Mouse (Mus musculus) MEL-GATA-1-ER (cell line): ENCODE results near the gene Gas8.
"Not testable (repeated sequence)": the region's sequence is repeated elsewhere in the genome, so short reads cannot be mapped to it uniquely, and the experiment has no call there.

Experiments used
- DNase-seq: peaks from one replicate; pipeline ENCODE4 v3.0.0-alpha.2; 2012; ENCODE audit warnings: low read depth; ENCODE audit errors: extremely low read depth

Gene Gas8

DNA sequence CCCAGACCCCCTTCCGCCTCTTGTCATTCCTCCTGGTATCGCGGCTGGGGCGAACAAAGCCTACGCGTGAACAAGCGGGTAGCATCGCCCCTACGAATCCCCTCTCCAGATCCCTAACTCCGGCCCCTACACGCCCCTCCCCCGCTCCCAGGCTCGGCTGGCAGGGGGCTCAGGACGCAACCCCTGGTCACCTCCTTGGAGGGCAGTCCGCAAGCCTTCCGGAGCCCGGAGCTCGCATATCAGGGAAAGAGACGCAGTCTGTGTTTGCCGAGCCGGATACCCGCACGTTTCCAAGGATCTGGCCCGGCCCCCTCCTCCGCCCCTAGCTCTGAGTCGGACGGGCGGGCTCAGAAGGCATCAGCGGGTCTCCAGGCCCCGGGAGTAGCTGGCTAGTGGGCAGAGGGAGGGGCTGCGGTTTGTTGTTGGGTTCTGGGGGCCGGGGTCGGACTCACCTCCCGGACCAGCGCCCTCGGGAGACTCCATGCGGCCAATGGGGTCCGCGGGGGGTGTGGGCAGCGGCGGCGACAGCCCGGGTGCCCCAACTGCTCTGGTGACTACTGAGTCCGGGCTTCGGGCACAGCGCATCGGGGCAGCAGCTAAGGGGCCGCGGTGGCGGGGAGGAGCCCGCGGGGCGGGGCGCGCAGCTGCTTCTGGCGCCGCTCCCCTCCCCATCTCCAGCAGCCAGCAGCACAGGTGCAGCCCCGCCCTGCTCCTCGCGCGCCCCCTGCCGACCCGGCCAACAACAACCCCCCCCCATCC lies 3.7 kb upstream of the Gas8 start, which contains the start of gene Dbndd1:
Gene Dbndd1 (minus strand): TSS at position 683 of the 759 bp plus-strand sequence.
- no peak for DNase-seq

GRCm38 (mm10) chr8:123515540-123515897 lies 3.1 kb upstream of the Gas8 start:
- no peak for DNase-seq

- no peak for DNase-seq
Measured at GRCm38 (mm10) chr8:123516596-123516995, 2.0 kb upstream of the Gas8 start.

- no peak for DNase-seq
Measured at GRCm38 (mm10) chr8:123518172-123518571, 462 bp upstream of the Gas8 start.

DNA sequence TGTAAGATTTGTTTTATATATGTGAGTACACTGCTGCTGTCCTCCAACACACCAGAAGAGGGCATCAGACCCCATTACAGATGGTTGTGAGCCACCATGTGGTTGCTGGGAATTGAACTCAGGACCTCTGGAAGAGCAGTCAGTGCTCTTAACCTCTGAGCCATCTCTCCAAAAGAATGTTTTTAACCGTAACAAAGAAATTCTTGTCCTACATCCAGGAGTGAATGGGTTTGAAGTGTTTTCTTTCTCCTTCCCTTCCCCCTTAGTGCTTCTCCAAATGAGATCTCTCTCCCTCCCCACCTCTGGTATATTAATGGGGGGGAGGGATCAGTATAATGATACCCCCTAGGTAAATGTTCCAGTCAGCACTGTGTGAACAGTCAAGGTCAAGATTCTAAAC lies 1.4 kb downstream of the Gas8 start:
- DNase-seq = not testable (repeated sequence)

GRCm38 (mm10) chr8:123527720-123528489 lies 9.3 kb downstream of the Gas8 start:
- DNase-seq = no peak

DNA sequence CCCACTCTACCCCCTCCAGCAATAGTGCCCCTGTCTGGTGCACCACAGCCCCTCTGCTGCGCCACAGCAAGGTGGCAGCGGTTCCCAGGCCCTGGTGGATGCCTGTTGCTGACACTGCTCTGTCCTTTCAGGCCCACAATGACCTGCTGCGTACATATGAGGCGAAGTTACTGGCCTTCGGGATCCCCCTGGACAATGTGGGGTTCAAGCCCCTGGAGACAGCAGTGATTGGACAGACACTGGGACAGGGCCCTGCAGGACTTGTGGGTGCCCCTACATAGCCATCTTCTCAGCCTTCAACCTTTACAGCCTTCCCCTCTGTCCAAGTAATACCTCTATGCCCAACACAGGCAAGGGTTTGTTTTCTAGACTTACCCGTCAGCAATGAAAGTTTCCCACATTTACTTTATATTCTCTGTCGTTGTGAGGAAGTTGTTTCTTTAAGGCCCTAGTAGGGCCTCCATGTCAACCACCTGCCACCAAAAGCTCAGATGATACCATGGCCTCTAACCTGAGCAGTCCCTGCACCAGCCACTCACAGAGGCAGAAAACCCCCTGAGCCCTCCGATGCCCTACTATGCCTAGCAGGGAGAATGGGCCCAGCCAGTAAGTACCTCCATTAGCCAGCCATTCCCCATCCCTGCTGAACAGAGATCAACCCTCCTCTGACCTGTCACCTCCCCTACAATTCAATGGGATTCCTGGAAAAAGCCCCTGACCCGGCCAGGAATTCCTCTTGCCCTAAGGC lies 17.8 kb downstream of the Gas8 start:
- no peak for DNase-seq

- no peak for DNase-seq
Measured at GRCm38 (mm10) chr8:123536990-123537380, 18.4 kb downstream of the Gas8 start.

- not testable (repeated sequence) for DNase-seq
Measured at GRCm38 (mm10) chr8:123537641-123538040, 19.0 kb downstream of the Gas8 start.

DNA sequence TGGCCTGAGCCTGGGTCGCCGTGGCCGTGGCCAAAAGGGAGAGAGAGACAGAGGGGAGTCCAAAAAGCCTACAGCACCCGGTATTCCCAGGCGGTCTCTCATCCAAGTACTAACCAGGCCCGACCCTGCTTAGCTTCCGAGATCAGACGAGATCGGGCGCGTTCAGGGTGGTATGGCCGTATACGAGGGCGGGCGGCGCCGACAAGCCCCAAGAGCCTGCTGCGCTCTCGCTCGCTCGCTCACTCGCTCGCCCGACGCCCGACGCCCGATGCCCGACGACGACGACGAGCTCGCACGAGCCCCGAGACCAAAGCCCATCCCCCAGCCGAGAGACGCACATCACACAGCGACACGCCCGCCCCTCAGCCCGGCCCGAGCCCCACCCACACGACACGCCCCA lies 45.6 kb downstream of the Gas8 start:
- not testable (repeated sequence) for DNase-seq

DNA sequence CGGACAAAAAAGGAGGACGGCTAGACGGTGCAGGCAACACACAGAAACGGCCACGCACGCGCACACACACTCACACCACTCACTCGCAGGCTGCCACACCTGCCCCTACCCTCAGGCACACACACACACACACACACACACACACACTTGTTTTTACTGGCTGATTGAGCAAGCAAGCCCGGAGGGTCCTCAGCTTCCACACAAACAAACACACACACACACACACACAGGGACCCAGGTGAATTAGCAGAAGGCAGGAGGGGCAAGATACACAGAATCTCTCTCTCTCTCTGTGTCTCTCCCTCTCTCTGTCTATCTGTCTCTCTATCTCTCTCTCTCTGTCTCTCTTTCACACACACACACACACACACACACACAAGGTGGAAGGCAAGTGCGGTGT lies 56.8 kb downstream of the Gas8 start:
- not testable (repeated sequence) for DNase-seq
